Mouse (Mus musculus) hematopoietic stem cell, adult 5-6 weeks (primary cell): Measurements from ENCODE around the gene 1700022I11Rik. TPM values are rescaled to one million over a fixed set of nuclear protein-coding genes. Genes with fewer than 3 reads are reported as not detected.
A peak's percentile ranks its signal among the peaks of the same experiment; 100 is the strongest.
"Not testable (repeated sequence)": the region's sequence is repeated elsewhere in the genome, so short reads cannot be mapped to it uniquely, and the experiment has no call there.

Source experiments
- ATAC-seq, 2 experiments: fragments of 125-278 bp in 1 of 2; replicated peaks in 1 of 2; 2 replicates each; pipeline ENCODE4 v1.8.0; 2016 to 2017; ENCODE audit warnings: inconsistent platforms in 2 of 2, mild to moderate bottlenecking in 2 of 2, moderate number of reproducible peaks in 2 of 2, low read depth in 1 of 2, moderate TSS enrichment in 1 of 2; ENCODE audit not compliant: low FRiP score in 2 of 2, poor library complexity in 2 of 2, severe bottlenecking in 2 of 2, insufficient read depth in 1 of 2, low TSS enrichment in 1 of 2
- total RNA-seq: library from RNA; stranded (forward); fragments of 172-1452, 232-1000 nt; gene quantifications from 2 replicates; pipeline ENCODE4 v1.2.3, GENCODE M21; 2017

The 1700022I11Rik gene
- total RNA-seq, 1 experiment from 2014 or later = not detected

DNA sequence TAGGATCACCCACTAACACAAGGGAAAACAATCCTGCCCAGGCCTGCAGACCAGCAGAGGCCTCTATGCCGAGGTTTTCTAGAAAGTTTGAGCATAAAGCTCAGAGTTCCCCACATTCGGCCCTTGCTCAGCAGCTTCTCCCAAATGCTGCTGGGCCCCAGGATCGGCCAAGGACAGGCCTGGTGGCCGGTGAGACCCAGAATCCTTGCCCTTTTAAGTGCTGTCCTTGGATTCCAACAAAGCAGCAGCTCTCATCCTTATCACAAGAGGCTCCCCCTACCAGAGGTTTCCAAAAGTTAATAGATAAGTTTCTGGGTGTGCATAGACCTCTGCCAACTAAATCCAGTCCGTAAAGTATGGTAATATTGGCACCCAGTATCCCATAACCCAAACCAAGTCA is 4.5 kb downstream of the 1700022I11Rik start:
- ATAC-seq = no peak

DNA sequence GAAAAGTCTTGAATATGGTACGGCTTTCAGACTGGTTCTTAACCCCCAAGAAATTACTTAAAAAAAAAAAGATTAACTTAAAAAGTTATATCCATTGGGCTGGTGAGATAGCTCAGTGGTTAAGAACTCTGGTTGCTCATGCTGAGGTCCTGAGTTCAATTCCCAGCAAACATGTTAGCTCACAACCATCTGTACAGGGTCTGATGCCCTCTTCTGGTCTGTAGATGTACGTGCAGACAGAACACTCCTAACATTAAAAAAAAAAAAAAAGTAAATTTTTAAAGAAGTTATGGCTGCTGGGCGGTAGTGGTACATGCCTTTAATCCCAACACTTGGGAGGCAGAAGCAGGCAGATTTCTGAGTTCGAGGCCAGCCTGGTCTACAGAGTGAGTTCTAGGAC is 8.7 kb downstream of the 1700022I11Rik start:
- ATAC-seq = 0 out of 4 replicates have a peak, but pooled peaks of 1 of the 2 experiments have one; percentile 22

DNA sequence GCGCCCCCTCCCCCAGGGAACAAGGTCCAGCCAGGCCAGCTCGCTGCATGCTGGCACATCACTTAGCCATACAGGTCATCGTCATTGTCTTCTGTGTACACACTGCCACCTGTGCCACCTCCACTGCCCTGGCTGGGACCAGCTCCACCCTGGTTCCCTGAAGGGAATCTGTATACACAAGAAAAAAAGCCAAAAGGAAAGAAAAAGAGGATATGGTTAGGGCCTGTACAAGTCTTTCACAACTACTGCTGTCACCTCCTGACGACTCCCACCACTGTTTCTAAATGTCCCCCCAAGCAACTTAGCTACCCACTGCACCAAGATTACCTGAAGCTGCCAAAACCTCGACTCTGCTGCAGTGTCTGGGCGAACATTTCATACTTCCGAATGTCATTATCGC is 11.1 kb downstream of the 1700022I11Rik start:
- ATAC-seq = not testable (repeated sequence)

DNA sequence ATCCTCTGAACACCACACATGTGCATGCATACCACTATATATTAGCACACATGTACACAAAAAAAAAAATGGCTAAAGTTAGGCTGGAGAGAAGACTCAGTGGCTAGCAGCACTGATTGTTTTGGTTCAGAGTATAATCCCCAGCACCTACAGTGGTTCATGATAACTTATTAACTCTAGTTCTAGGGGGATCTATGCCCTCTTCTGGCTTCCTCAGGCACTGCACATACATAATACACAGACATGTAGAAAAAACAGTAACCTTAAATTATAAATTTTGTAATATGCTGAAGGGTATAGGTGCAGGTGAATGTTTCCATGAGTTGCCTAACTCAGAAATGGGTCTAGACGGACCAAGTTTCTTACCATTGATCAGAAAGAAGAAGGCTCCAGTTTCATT is 18.9 kb downstream of the 1700022I11Rik start:
- ATAC-seq = no peak

DNA sequence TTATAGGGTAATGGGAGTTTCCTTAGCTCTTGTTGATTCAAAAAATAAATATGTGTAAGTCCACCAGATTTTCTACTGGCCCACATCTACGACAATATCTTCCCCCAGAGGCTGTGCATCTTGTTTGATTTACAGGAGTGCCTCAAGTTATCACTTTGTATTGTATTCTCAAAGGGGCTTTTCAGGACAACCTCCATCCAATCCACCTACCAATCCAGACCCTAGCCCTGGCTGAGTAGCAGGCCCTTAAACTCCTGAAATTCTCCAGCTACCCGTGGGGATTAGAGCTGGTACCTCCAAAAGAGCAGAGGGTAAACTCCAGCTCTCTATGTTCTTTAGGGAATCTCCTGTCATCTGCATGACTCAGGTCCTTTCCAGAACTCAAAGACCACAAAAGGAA is 28.6 kb downstream of the 1700022I11Rik start:
- no peak for ATAC-seq

DNA sequence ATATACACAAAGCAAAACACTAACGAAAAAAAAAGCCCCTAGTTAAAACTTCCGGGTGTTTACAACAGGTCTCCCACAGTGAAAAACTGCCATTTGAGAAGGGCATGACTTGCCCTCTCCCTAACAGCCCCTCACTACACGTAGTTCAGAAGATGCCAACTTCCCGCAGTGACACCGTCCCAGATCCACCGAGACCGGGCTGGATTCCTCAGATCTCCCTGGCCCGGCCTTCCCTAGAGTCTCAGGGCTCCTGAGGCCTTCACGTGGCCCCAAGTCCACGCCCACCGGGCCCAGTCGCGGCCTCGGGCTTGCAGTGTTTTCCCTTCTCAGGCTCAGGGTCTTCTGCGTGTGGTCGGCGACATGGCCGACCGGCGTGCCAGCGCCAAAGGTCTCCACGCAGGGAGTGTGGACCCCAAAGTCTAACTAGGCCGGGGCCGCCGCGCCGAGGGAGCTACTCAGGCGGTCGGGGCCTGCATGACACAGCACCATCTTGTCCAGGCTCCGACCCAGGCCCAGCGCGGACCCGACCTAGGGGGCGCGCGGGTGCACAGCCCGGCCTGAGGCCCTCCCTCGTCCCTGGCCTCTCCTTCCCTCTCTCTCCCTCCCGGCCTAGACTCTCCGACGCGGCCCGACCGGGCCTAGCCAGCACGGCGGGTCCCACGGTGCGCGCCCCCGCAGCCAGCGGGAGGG is 30.2 kb downstream of the 1700022I11Rik start:
- ATAC-seq = peak; percentile 19 to 55; a peak in 3 of 4 replicates

DNA sequence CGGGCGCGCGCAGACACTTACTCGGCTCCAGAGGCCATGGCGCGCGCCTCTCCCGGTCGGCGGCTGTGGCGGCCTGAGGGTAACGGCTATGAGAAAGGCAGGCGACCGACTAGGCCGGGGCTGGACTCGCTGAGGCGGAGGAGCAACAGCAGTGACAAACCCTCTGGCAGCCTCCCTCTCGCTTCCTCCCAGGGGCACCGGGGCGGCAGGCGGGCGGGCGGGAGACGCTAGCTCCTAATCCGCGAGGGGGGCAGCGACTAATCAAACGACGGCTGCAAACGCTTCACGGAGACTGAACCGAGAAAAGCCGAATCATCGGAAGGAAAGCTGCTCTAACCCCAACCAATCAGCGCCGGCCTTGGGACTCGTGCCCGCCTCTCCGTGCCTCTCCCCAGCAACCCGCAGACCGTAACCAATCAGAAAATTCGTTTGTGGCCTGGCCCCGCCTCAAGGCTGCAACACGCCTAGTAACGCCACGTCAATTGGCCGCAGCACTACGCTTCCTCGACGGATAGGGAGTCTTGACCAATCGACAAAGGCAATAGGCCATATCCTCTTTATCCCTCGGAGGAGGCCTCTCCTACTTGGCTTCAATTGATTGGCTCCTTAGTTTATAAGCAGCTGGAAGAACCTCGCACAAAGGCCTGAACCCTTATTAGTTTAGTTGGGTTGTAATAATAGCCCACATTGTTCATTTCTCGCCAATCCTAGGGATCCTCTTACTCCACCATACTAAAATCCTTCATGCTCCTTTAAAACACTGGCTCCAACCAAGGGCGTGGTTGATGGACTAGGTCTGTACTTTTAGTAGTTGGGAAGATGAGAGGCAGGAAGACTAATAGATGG is 31.0 kb downstream of the 1700022I11Rik start, which contains the start of gene Vcp:
TSS of gene Vcp (minus strand) at position 367 of the 846 bp plus-strand sequence.
- ATAC-seq = peak; percentile 97

DNA sequence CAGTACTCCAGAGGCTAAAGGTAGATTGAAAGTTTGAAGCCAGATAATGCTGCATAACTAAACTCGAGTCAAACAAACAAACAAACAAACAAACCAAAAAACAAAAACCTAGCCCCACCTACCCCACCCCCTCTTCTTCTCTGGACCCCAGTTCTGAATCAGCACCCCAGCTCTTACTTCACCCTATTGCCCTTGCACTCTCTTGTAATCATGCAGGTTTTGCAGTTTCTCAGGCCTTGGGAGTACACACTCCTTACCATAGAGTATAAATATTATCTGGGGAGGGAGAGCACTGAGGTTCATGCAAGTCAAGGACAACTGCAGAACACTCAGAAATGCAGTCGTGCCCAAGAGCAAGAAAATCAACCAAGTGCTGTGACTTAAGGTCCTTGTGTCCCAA is 31.9 kb downstream of the 1700022I11Rik start:
- no peak for ATAC-seq

DNA sequence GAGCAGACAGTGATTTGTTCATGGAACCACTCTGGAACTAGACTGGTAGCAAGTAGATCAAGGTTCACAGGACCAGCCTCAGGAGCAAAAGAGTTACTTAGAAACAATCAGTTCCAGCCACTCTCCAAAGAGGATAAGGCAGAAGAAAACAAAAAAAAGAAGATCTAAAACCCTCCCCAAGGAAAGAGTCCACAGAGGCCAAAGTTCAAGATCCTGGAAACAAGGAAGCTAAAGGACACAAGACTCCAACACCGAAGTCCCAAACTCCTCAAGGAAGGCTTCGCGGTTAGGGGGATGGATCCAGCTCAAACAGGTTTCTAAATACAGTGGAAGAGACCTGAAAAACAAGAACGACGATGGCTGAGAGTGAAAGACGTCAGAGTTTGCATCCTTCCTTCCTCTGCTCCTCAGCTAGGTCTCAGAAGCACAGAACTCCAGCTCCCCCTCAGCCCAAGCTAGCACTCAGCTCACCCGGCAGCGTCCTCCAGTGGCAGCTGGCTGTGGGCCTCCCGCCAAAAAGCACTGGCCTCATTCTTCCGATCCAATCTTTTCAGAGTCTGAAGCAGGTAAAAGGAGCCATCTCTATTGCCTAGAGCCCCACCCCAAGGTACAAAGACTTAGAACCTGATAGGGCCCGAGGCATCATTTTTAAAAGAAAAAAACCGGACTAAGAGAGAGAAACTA is 33.5 kb downstream of the 1700022I11Rik start:
- no peak for ATAC-seq

DNA sequence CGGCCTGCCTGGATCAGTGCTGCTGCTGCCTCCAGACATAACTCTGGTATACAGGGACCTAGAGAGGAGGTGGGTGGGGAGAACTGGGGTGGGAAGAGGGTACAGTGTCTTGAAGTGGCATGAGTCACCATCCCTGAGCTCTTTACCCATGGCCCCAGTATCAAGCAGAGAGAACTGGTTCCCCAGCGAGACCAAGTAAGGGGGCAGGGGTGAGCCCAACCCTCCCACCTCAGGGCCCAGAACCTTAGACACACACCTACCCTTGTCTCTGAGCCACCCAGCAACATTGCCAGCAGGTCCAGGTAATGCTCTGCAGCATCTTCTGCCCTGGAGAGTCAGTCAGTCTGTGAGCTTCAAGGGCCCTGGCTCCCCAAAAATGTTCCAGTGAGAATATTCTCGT is 35.5 kb downstream of the 1700022I11Rik start:
- no peak for ATAC-seq

DNA sequence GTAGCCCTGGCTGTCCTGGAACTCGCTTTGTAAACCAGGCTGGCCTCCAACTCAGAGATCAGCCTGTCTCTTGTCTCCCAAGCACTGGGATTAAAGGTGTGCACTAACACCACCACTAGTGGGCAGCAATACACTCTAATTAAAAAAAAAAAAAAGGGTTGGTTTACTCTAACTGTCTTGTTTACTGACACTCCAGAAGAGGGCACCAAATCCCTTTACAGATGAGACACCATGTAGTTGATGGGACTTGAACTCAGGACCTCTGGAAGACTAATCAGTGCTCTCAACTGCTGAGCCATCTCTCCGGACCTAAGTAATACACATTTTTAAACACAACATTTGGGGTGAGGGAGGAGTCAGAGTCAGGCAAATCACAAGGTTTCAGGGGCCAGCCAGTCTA is 36.4 kb downstream of the 1700022I11Rik start:
- peak; percentile 57 to 72; a peak in 3 of 4 replicates for ATAC-seq

DNA sequence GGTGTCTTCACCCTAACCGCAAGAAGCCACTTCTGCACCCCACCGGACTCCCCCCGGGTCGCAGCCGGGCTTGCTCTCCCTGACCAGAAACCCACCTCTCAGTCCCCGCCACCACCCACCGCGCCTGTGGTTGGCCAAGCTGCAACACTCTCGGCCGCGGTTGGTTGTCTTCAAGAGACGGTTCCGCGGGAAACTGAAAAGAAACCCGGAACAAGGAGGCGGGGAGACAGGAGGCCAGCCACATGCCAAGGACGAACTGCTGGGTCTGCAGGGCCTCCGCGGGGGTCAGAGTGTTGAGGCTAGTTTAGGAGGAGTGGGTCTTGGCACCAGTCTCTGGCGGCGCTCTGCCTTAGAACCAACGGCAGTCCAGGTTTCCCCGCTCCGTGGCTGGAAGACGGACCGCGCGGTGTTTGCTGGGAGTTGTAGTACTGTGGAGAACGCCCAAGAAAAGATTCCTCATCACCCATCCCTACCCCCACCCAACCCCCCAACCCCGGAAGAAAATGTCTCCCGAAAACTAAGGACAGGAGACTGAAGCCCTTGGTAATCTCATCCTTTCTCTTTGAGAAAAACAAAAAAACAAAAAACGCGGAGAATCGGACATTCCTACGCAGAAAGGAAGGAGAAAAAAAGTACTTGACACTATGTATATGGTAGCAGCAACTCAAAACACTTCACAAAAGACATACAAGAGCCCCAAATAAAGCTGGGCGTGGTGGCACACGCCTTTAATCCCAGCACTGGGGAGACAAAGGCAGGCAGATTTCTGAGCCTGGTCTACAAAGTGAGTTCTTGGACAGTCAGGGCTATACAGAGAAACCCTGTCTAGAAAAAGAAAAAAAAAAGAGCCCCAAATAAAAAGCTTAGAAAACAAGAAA is 41.0 kb downstream of the 1700022I11Rik start, which contains the start of gene Fancg:
TSS of gene Fancg (minus strand) at position 346 of the 878 bp plus-strand sequence.
- ATAC-seq = peak; percentile 72 to 90

DNA sequence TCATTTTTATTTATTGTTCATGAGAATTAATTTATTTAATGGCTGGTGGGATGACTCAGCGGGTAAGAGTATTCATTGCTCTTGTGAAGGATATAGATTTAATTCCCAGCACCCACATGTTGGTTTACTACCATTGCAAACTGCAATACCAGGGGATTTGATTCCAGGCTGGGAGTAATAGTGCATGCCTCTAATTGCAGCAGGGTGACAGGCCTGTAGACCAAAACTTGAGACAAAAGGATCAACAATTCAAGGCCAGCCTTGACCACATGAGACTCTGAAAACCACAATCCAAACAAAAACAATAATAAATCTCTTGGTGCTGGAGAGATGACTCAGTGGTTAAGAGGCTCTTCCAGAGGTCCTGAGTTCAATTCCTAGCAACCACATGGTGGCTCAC is 42.7 kb downstream of the 1700022I11Rik start:
- no peak for ATAC-seq

DNA sequence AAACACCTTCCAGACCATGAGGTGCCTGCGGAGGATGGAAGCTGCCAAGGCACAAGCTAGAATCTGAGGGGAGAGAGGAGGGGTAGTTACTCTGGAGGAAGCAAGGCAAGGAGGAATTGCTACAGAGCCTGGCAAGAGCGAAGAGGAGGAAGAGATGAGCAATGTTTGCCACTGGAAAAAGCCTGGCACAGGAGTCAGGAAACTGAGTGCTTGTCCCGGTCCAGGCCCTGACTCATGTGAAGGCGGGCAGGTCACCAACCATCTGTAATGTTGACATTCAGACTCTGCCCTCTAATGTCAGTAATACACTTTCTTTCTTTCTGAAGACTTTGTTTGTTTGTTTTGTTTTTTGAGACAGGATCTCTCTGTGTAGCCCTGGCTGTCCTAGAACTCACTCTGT is 48.8 kb downstream of the 1700022I11Rik start:
- no peak for ATAC-seq

DNA sequence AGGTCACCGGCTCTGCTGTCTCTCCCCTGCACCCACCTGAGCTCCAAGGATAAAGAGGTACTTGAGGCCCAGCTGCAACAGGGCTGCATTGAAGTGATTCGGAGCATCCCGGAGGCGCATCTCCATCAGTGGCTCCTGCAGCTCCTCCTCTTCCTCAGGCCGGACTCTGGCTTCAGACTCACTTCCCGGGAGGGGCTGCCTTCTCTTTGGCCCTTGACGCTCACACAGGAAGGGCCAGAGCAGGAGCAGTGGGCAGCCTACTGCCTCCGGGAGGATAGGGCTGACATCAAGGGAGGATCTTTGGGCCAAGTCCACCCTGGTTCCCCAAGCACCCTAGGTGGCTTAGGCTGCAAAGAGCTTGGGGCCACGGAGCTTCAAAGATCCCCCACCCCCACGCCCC is 49.8 kb downstream of the 1700022I11Rik start:
- ATAC-seq = no peak

DNA sequence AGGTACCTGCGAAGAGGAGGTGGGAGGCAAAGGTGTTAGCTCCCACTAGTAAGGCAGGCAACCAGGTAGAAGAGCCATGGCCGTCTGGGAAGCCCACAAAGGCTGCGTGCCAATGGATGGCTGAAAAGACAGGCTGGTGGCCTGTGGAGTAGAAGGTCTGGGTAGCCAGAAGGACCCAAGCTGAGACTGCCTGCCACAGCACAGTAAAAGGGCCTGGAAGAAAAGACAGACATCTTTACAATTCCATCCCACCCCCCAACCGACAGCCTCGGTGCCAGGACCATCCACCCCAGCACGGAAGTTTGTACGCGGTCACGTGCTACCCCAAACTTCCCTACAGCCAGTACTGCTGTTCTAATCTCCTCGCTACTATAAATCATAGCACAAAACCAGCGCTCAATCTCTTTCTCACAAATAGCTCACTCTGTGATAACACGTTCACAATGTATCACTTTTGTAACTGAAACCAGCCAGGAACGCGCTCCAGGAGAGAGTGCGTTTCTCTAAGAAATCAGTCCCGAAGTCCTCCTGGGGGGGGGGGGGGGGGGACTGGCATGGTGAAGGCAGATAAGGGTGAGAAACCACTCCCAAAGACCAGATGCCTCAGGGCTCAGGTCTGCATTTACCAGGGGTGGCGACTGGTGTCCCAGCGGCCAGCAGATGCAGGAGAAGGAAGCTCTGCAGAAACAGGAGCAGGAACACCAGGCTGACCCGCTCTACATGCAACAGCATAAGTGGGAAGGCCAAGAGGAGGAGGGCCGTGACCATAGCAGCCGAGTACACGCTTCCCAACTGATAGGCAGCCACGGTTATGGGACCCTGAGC is 50.4 kb downstream of the 1700022I11Rik start:
- no peak for ATAC-seq
